Mouse (Mus musculus) cerebellum, postnatal 10 days (tissue): Measurements from ENCODE around the gene Rbm19.

Source experiments
- DNase-seq, 2 experiments: peaks; one replicate each; pipeline ENCODE4 v3.0.0; 2021; ENCODE audit warnings: mixed read lengths in 2 of 2

Gene Rbm19

GRCm38 (mm10) chr5:120167787-120168325 lies 51.6 kb downstream of the Rbm19 start:
- DNase-seq, result peak; percentile 87 to 91

GRCm38 (mm10) chr5:120171865-120172728 lies 55.8 kb downstream of the Rbm19 start:
- no peak for DNase-seq

DNA sequence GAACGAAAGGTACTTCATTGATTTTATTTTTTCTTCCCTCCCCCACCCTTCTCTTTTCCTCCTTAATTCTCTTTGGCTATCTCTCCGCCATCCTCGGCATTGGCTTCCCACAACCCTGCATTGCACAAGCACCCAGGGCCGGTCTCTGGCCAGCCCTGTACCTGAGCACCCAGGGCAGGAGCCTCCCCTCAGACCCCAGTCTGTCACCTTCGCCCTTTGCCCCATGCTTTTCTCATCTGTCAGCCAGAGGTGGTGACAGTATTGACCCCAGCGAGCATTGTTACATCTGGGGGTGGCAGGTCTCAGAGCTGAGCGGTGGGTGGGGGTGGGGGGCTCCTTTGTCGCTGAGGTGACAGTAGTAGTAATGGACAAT lies 56.5 kb downstream of the Rbm19 start:
- DNase-seq, result no peak

GRCm38 (mm10) chr5:120174317-120174716 lies 58.1 kb downstream of the Rbm19 start:
- DNase-seq, result peak; percentile 80

DNA sequence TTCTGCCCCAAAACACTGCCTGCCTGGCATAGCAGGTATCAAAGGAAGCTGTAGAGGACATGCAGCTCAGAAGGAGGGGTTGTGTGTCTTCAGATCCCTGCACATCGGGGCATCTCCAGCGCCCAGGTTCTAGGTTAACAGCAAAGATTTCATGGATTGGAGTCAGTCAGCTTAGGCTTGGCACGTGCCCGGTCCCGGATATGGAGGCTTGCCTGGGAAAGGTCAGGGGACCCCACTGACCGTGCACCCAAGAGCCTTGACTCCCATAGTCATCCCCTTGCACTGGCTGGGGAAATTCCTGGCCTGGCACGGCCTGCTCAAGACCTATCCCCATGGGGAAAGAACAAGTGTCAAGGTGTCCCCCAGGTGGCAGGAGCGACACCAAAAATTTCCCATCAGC lies 59.0 kb downstream of the Rbm19 start:
- no peak for DNase-seq

GRCm38 (mm10) chr5:120176246-120177065 lies 60.2 kb downstream of the Rbm19 start:
- DNase-seq, result peak; percentile 74 to 79

DNA sequence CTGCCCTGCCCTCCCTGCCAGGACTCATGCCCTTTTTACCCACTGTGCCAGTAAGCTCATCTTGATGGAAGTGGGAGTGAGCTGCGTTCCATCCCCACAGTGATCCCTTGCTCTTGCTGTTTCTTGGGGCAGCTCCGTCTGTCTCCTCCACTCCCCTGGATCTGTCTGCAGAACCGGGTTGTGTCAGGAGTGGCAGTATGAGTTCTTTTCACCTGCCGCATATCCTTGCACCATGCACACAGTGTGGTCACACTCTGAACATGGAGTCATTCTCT lies 60.7 kb downstream of the Rbm19 start:
- no peak for DNase-seq

GRCm38 (mm10) chr5:120180102-120180501 lies 63.8 kb downstream of the Rbm19 start:
- DNase-seq, result peak in 1 of 2 experiments; percentile 48

DNA sequence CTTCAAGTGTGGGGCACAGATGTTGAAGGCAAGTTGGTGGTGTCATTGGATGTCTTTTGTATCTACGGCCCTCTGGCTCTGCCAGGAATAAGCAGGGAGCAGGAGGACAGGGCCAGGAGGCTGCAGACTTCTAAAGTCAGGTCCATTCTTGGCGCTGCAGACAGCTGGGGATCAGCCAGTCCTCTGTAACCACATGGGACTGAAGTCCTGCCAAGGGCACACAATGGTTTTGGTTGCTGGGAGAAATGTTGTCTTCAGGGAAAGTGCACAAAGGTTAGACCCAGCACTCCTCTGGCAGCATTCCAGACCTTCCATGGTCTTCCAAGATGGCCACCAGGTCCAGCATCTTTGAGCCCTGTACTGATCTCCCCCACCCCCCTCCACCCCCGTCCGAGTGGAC lies 65.1 kb downstream of the Rbm19 start:
- DNase-seq, result peak; percentile 50 to 53

DNA sequence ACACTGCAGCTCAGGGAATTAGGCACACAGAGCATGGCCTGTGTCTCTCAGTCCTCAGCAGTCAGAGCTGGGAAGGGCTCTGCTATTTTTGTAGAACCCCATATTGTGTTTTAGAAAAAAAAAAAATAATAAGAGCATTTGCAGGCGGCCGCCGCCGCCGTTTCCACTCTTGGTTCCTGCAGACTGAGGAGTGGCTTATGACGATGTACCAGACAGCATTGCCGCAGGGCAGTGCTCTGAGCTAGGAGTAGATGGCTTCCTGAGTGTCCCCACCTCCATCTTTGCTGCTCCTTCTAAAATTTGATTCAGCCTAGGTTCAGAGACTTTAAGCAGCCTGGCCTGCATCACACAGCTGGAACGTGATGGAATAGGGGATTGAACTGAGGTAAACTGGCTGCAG lies 67.1 kb downstream of the Rbm19 start:
- no peak for DNase-seq

DNA sequence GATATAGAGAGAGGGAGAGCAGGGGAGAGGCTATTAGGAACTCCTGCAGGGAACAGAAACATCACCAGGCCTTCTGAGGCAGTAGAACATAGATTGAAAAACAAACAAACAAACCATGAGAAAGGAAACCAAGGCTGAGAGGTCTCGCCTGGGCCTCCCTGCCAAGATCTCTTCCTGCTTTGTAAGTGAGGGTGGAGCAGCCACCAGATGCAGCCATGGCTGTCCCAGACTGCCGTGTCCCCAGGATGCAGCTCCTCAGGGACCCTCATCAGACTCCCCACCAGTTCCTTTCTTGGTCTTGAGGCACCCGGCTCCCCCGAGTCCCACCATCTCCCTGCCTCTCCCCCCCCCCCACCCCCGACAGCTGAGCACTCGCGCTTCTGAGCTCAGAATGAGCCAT lies 67.5 kb downstream of the Rbm19 start:
- DNase-seq, result no peak

DNA sequence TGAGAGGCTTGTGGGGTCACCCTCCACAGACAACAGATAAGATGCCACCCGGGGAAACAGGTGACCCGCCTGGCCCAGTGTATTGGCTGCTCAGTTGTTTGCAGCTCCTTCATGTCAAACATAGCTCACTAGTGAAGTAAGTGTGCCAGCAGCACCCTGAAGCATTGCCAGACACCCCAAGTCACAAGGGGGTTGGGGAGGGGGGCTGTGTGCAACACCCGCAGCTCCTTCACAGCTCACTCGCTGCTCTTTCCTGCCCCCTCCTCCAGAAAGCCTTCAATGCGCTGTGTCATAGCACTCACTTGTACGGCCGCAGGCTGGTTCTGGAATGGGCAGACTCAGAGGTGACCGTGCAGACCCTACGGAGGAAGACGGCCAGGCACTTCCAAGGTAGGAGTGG lies 69.7 kb downstream of the Rbm19 start:
- no peak for DNase-seq

DNA sequence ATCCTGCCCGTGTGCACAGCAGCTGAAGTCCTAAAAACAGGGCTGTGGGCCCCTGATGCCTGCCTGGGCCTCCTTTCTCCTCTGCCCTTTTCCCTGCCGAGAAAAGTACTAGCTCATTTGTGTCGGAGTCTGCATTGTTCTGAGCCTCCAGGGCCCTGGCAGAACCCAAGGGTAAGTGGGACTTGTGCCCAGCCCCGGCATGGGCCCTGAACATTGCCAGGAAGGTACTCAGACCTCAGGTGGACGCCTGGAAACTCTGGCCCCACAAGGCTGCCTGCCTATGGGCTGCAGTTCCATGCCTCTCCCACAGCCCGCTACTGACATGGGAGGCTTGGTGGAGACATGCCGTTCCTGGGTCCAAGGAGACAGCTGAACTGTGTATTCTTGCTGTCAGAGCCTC lies 72.3 kb downstream of the Rbm19 start:
- peak; percentile 77 to 79 for DNase-seq

GRCm38 (mm10) chr5:120190001-120190582 lies 73.8 kb downstream of the Rbm19 start:
- DNase-seq, result peak; percentile 68 to 85

DNA sequence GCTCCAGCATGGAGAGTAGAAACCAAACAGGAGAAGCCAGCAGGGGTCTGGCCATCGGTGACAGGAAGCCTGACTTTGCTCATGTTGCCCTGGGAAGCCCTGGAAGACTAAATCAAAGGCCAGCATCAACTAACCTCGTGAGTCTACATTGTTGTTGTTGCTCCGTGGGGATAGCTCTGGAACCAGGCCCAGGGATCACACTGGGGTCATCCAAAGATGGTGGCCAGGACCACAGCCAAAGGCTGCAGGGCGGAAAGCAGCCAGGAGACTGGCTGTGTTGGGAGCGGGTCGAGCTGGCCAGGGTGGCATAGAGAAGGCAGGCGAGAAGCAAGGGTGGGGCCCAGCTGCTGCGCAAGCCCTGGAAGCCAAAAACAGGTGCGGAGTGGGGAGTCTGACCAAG lies 75.4 kb downstream of the Rbm19 start:
- peak; percentile 54 to 68 for DNase-seq

DNA sequence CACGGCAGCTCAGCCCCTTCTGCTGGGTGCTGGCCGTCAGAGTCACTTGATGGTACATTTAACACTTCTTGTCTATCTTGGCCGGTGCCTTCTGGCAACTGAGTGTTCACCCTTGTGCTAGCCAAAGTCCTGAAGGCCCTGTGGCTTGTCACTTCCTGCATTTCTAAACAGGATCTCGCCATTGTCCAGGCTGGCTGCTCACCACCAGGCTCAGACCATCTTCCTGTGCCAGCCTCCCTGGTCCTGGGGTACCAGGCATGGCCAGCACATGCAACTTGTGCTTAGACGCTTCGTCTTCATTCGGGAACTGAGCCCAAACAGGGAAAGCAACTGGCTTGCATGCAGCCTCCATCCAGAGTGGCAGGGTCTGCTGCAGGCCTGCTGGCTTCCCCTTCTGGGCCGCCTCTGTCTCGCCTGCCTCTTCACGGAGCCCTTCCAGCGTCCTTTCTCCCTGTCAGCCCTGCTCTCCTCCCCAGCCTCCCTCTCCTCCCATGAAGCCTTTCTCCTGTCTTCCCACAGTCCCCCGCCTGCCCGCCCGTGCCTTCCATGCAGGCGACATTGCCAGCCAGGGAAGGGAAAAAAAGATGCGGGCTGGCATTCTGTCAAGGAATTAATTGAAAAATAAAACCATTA lies 78.2 kb downstream of the Rbm19 start:
- DNase-seq, result peak; percentile 71 to 75

- no peak for DNase-seq
Measured at GRCm38 (mm10) chr5:120194948-120195347, 78.7 kb downstream of the Rbm19 start.

GRCm38 (mm10) chr5:120196879-120197278 lies 80.6 kb downstream of the Rbm19 start:
- DNase-seq, result no peak

- peak; percentile 79 to 85 for DNase-seq
Measured at GRCm38 (mm10) chr5:120197813-120198387, 81.6 kb downstream of the Rbm19 start.

- DNase-seq, result no peak
Measured at GRCm38 (mm10) chr5:120199865-120200264, 83.6 kb downstream of the Rbm19 start.

GRCm38 (mm10) chr5:120204316-120204715 lies 88.1 kb downstream of the Rbm19 start:
- DNase-seq, result no peak

DNA sequence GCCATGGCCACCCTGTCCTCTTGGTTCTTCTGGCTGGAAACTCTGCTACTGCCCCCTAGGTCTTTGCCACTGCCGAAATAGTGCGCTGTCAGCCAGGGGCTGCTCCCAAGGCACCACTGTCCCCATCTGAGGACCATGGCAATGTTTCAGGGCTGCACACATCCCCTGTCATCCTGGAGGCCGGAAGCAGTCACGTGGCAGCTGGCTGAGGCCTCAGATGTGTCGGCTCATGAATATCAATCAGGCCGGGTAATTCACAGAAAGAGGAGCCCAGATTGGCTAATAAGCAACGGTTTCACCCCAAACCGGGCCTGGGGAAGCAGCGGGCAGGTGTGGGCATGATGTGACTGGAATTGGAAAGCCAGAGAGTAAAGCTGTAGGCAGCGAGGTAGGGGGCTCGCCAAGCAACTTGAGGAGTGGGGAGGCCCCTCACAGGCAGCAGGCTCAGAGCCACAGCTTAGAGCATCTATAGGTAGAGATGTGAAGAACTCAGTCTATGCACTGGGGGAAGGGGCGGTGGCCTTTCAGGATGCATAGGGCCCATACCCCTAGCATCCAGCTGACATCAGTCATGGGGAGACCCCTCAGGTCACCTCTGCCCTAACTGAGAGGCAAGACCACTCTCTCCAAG lies 90.2 kb downstream of the Rbm19 start:
- DNase-seq, result peak; percentile 59 to 63
